Mouse (Mus musculus): ENCODE data around the gene Srp68. TPM values are rescaled to one million over a fixed set of nuclear protein-coding genes. Genes with fewer than 3 reads are reported as not detected.
"Not testable (repeated sequence)": the region's sequence is repeated elsewhere in the genome, so short reads cannot be mapped to it uniquely, and the experiment has no call there.

Srp68 gene
- polyA plus RNA-seq, 1 experiment from 2014 or later = 101 TPM

GRCm38 (mm10) chr11:116280751-116281663 lies 7.0 kb upstream of the Srp68 start, which contains the start of gene Galr2:
Gene Galr2 (plus strand): TSS chr11:116280939.
- no peak for DNase-seq (ENCODE audit: low spot score)
- H3K9me3 ChIP-seq = no peaks in the 10 kb centered on the region
- peaks cover 64% of the 10 kb centered on the region for H3K27me3 ChIP-seq (ENCODE audit: insufficient read depth, poor library complexity, severe bottlenecking)
- no peaks in the 10 kb centered on the region for H3K36me3 ChIP-seq
- peaks cover 21% of the 10 kb centered on the region for H3K4me1 ChIP-seq
- H3K4me3 ChIP-seq = peak within 1 kb of the TSS; percentile 52
- WGBS = 6% methylated on average over 48 of the region's 48 CpGs
- H3K27ac ChIP-seq = no peak within 1 kb of the TSS

- WGBS = 83% methylated on average over 1 of the region's 1 CpGs
- H3K36me3 ChIP-seq = not testable (repeated sequence)
Observed at GRCm38 (mm10) chr11:116277184-116277583, 3.2 kb upstream of the Srp68 start.

GRCm38 (mm10) chr11:116273469-116274044 lies 460 bp downstream of the Srp68 start:
- under 1% methylated on average over 39 of the region's 39 CpGs for WGBS
- Histone ChIP-seq H3K4me1 (peaks cover 24% of the 10 kb centered on the region), H3K4me3 (peak overlapping the region; percentile 97), H3K9me3 (no peaks in the 10 kb centered on the region), H3K36me3 (peaks cover 34% of the 10 kb centered on the region), H3K27ac (peak overlapping the region; percentile 94), H3K27me3 (ENCODE audit: insufficient read depth, poor library complexity, severe bottlenecking) (no peaks in the 10 kb centered on the region)
- no peak for DNase-seq (ENCODE audit: low spot score)

More at GRCm38 (mm10) chr11:116277184-116277583, 3.2 kb upstream of the Srp68 start:
- not testable (repeated sequence) for H3K9me3 ChIP-seq; DNase-seq (ENCODE audit: low spot score); H3K4me3 ChIP-seq; H3K27ac ChIP-seq
- H3K27me3 ChIP-seq (ENCODE audit: insufficient read depth, poor library complexity, severe bottlenecking) = peaks cover 26% of the 10 kb centered on the region
- H3K4me1 ChIP-seq = peaks cover 25% of the 10 kb centered on the region

- peak overlapping the region; percentile 97 for H3K4me3 ChIP-seq
- no peaks in the 10 kb centered on the region for H3K27me3 ChIP-seq (ENCODE audit: insufficient read depth, poor library complexity, severe bottlenecking)
- peak overlapping the region; percentile 94 for H3K27ac ChIP-seq
- H3K4me1 ChIP-seq = peaks cover 24% of the 10 kb centered on the region
- no peak for DNase-seq (ENCODE audit: low spot score)
- peaks cover 41% of the 10 kb centered on the region for H3K36me3 ChIP-seq
- 53% methylated on average over 12 of the region's 12 CpGs for WGBS
- H3K9me3 ChIP-seq = no peaks in the 10 kb centered on the region
Observed at GRCm38 (mm10) chr11:116272589-116273468, 1.2 kb downstream of the Srp68 start.

- peaks cover 22% of the 10 kb centered on the region for H3K4me1 ChIP-seq
- peaks cover 74% of the 10 kb centered on the region for H3K36me3 ChIP-seq
- no peaks in the 10 kb centered on the region for H3K9me3 ChIP-seq
- no peak for DNase-seq (ENCODE audit: low spot score)
- H3K27me3 ChIP-seq (ENCODE audit: insufficient read depth, poor library complexity, severe bottlenecking) = no peaks in the 10 kb centered on the region
- H3K27ac ChIP-seq = no peak overlapping the region
- WGBS = 93% methylated on average over 8 of the region's 8 CpGs
- H3K4me3 ChIP-seq = no peak overlapping the region
Observed at GRCm38 (mm10) chr11:116269560-116269959, 4.5 kb downstream of the Srp68 start.

- Histone ChIP-seq H3K4me1 (peaks cover 18% of the 10 kb centered on the region), H3K9me3 (no peaks in the 10 kb centered on the region), H3K36me3 (peaks cover 86% of the 10 kb centered on the region), H3K4me3 (no peak overlapping the region), H3K27ac (no peak overlapping the region), H3K27me3 (ENCODE audit: insufficient read depth, poor library complexity, severe bottlenecking) (no peaks in the 10 kb centered on the region)
- 95% methylated on average over 6 of the region's 6 CpGs for WGBS
- no peak for DNase-seq (ENCODE audit: low spot score)
Observed at GRCm38 (mm10) chr11:116268313-116268712, 5.7 kb downstream of the Srp68 start.

- H3K27ac ChIP-seq = no peak overlapping the region
- 85% methylated on average over 8 of the region's 8 CpGs for WGBS
- no peak overlapping the region for H3K4me3 ChIP-seq
- H3K4me1 ChIP-seq = peaks cover 13% of the 10 kb centered on the region
- no peaks in the 10 kb centered on the region for H3K9me3 ChIP-seq
- H3K27me3 ChIP-seq (ENCODE audit: insufficient read depth, poor library complexity, severe bottlenecking) = no peaks in the 10 kb centered on the region
- H3K36me3 ChIP-seq = peaks cover 93% of the 10 kb centered on the region
- no peak for DNase-seq (ENCODE audit: low spot score)
Observed at GRCm38 (mm10) chr11:116267637-116268036, 6.4 kb downstream of the Srp68 start.

- no peak for DNase-seq (ENCODE audit: low spot score)
- 0 out of 2 replicates have a peak, but pooled peaks cover 4% of the 10 kb centered on the region for H3K4me1 ChIP-seq
- no peak overlapping the region for H3K27ac ChIP-seq
- no peak overlapping the region for H3K4me3 ChIP-seq
- peaks cover 100% of the 10 kb centered on the region for H3K36me3 ChIP-seq
- 86% methylated on average over 4 of the region's 4 CpGs for WGBS
- no peaks in the 10 kb centered on the region for H3K9me3 ChIP-seq
- no peaks in the 10 kb centered on the region for H3K27me3 ChIP-seq (ENCODE audit: insufficient read depth, poor library complexity, severe bottlenecking)
Observed at GRCm38 (mm10) chr11:116265850-116266249, 8.2 kb downstream of the Srp68 start.

GRCm38 (mm10) chr11:116265352-116265751 lies 8.7 kb downstream of the Srp68 start:
- Histone ChIP-seq H3K9me3 (no peaks in the 10 kb centered on the region), H3K36me3 (peaks cover 100% of the 10 kb centered on the region), H3K4me3 (no peak overlapping the region), H3K4me1 (0 out of 2 replicates have a peak, but pooled peaks cover 1% of the 10 kb centered on the region), H3K27me3 (ENCODE audit: insufficient read depth, poor library complexity, severe bottlenecking) (no peaks in the 10 kb centered on the region), H3K27ac (no peak overlapping the region)
- WGBS = 88% methylated on average over 11 of the region's 11 CpGs
- no peak for DNase-seq (ENCODE audit: low spot score)

GRCm38 (mm10) chr11:116260259-116260658 lies 13.8 kb downstream of the Srp68 start:
- WGBS = 90% methylated on average over 7 of the region's 7 CpGs
- Histone ChIP-seq H3K27ac (no peak overlapping the region), H3K4me3 (no peak overlapping the region), H3K36me3 (peaks cover 98% of the 10 kb centered on the region), H3K4me1 (0 out of 2 replicates have a peak, but pooled peaks cover 3% of the 10 kb centered on the region), H3K27me3 (ENCODE audit: insufficient read depth, poor library complexity, severe bottlenecking) (no peaks in the 10 kb centered on the region), H3K9me3 (no peaks in the 10 kb centered on the region)
- no peak for DNase-seq (ENCODE audit: low spot score)

GRCm38 (mm10) chr11:116259461-116259860 lies 14.6 kb downstream of the Srp68 start:
- Histone ChIP-seq H3K9me3 (no peaks in the 10 kb centered on the region), H3K27ac (no peak overlapping the region), H3K36me3 (peaks cover 98% of the 10 kb centered on the region), H3K27me3 (ENCODE audit: insufficient read depth, poor library complexity, severe bottlenecking) (no peaks in the 10 kb centered on the region), H3K4me1 (0 out of 2 replicates have a peak, but pooled peaks cover 3% of the 10 kb centered on the region), H3K4me3 (no peak overlapping the region)
- no peak for DNase-seq (ENCODE audit: low spot score)
- WGBS = 93% methylated on average over 8 of the region's 8 CpGs

- no peak for DNase-seq (ENCODE audit: low spot score)
- Histone ChIP-seq H3K9me3 (no peaks in the 10 kb centered on the region), H3K4me3 (no peak overlapping the region), H3K27me3 (ENCODE audit: insufficient read depth, poor library complexity, severe bottlenecking) (no peaks in the 10 kb centered on the region), H3K4me1 (0 out of 2 replicates have a peak, but pooled peaks cover 3% of the 10 kb centered on the region), H3K27ac (no peak overlapping the region), H3K36me3 (peaks cover 97% of the 10 kb centered on the region)
- 89% methylated on average over 9 of the region's 9 CpGs for WGBS
Observed at GRCm38 (mm10) chr11:116255982-116256675, 17.9 kb downstream of the Srp68 start.
